Mouse (Mus musculus): ENCODE results near the gene Ethe1.

Ethe1 gene

DNA sequence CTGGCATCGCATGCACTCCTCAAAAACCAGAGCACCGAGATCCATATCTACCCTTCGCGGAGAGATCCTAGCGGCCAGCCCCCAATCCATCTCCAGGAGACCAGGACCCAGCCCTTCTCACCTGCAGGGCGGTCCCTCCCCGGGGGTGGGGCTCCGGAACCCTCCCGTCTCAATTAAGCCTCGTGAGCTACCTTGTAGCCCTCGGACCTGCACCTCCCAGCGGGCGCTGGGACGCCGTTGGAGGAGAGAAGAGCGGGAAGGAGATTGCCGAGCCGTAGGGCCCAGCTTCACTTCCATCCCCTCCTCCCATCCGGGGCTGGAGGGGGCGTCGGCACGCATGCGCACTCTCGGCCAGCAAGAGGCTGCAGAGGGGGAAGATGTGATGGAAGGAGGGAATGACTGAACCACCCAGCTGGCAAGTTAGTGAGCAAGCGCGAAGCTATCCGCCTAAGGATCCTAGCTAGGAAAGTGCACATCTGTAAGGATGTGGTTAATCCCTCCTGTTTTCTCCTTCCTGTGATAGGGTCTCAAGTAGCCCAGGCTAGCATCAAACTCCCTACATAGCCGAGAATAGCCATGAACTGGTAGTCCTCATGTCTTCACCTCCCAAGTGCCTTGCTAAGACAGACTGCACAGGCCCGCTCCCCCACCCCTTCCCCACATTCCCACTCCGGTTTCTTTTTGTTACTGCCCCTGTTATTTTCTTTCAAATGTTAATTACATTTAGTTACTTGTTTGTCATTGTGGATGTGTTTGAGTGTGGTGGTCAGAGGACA is at the start of gene Ethe1, which contains the start of gene Zfp575:
Ethe1 (plus strand) TSS at position 214 of the 776 bp plus-strand sequence.
Zfp575 (minus strand) TSS at position 312 of the 776 bp plus-strand sequence.
- peak; percentile 83 to 87 for DNase-seq (ENCODE audit: low spot score in 2 of 2)

DNA sequence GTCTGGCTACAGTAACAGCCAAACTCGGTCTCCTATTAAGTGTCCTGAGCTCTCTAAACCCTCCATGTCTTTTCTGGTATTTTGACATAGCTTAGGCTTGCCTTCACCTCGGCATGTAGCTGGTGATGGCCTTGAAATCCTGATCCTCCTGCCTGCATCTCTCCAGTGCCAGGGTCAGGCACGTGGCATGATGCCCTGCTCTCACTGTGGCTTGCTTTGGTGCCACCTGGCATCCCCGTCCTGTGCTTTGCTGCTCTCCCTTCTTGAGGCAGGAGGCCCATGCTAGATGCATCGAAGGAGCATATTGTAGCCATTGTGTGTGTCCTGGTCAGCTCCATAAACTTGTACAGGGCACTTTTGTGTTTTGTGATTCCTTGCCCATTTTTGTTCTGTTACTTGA is 49.8 kb upstream of the Ethe1 start:
- DNase-seq (ENCODE audit: low spot score in 2 of 2) = no peak

GRCm38 (mm10) chr7:24538154-24538553 is 49.2 kb upstream of the Ethe1 start:
- peak in 1 of 2 experiments; percentile 40 for DNase-seq (ENCODE audit: low spot score in 2 of 2)

DNA sequence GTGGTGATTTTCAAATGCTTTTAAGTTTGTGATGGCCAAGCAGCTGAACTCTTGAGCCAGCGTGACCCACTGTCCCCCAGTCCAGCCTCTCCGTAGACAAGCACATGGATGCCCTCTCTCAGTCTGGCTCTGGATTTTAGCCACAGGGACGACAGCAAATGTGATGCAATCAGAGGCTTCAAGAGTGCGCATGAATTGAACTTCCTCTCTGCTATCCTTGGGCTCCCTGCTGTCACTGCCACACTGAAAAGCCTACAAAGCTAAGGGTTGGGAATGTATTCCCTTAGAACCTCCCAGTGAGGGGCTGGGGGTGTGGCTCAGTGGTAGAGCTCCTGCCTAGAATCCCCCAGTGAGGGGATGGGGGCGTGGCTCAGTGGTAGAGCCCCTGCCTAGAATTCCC is 48.6 kb upstream of the Ethe1 start:
- DNase-seq (ENCODE audit: low spot score in 2 of 2) = no peak

GRCm38 (mm10) chr7:24539686-24540085 is 47.7 kb upstream of the Ethe1 start:
- no peak for DNase-seq (ENCODE audit: low spot score in 2 of 2)

DNA sequence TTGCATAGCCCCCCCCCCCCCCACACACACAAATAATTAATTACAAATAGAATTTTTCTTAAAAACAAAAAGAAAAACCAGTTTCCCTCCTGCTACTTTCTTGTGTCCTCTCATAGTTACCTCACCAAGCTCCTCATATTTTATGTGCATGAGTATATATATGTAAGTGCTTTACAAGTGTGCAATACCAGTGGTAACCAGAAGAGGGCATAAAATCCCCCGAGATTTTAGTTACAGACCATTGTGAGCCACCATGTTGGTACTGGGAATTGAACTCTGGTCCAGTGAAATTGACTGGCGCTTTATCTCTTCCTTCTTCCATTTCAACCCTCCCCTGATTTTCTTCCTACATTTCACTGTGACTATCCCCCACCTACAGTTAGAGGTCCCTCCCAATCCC is 42.8 kb upstream of the Ethe1 start:
- no peak for DNase-seq (ENCODE audit: low spot score in 2 of 2)

- DNase-seq (ENCODE audit: low spot score in 2 of 2) = no peak
These were observed 41.2 kb upstream of the Ethe1 start, which contains the start of the genes Pinlyp and Xrcc1 for GRCm38 (mm10) chr7:24546068-24546614. Pinlyp (minus strand) TSS chr7:24546118. Xrcc1 (plus strand) TSS chr7:24546289.

DNA sequence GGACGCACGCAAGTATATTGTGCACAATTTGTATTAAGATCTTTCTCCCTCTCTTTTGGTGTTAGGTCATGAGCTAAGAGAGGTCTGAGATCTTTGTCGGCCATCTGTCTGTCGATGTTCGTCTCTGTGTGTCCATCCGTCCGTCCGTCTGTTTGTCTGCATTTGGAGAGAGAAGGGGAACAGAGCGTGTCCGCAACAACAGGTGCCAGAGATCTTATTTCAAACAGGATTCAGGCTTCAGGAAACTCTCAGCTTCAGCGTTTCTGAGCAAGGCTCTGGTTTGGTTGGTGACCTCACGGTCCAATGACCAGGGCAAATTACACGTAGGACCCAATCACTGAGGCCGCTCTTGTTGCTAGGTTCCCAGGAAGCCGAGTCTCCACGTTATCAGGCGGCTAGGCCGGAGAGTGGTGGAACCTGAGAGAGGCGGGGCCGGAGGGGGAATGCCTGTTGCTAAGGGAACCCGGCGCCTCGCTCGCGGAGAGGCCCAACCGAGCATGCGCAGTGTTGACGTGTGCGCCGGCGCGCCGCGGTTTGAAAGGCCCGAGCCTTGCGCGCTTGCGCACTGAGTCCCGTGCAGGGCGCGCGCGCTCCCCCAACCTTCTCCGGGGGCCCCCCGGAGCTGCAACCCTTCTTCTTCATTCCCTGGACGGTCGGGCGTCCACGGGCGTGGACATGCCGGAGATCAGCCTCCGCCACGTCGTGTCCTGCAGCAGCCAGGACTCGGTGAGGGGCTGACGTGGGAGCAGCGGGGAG is 40.5 kb upstream of the Ethe1 start:
- peak; percentile 99 for DNase-seq (ENCODE audit: low spot score in 2 of 2)

DNA sequence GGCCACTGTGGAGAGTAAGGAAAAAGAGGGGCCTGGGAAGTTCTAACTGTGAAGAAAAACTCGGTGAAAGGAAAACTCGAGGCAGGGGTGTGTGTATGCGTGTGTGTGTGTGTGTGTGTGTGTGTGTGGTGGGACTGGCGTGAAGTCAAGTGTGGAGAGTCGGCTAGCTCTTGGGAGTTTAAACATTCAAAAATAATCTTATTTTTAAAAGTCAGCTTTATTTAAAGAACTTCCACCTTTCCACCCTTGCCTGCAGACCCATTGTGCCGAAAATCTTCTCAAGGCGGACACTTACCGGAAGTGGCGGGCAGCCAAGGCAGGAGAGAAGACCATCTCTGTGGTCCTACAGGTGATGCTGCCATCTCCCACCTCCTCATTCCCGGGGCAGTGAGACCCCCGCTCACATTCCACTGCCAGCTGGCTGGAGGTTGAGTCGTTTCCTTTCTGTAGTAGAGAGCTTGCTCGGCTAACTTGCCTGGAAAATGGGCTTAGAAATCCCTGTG is 39.8 kb upstream of the Ethe1 start:
- no peak for DNase-seq (ENCODE audit: low spot score in 2 of 2)

DNA sequence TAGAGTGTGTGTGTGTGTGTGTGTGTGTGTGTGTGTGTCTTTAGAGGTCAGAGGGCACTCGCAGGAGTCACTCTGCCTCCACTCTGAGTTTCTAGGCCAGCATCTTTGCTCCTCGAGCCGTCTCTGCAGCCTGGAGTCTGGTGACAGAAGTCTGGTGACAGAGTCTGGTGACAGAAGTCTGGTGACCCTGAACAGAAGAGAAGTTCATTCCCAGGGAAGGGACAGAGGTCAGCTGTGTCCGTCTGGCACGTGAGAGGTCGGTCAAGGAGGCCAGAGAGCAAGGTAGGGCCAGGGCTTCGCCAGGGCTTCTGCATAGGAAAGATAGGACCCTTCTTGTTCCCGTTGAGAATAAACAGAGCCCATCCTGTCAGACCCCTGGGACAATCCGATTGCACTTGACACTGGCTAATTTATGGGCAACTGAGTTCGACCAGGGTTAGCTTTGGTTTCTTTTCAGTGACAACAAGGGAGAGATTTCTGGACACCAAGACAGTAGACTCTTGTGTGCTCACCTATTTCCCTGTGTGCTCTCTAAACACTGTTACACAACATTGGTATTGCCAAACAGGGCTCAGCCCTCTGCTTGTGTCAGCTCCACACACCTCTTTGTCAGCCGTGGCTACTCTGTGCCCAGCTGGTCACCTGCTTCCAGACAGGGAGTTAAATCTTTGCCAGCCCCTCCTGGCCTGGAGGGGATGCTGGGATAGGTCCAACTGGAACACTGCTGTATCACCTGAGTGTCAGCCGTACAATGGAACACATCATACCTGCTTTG is 35.2 kb upstream of the Ethe1 start:
- no peak for DNase-seq (ENCODE audit: low spot score in 2 of 2)

DNA sequence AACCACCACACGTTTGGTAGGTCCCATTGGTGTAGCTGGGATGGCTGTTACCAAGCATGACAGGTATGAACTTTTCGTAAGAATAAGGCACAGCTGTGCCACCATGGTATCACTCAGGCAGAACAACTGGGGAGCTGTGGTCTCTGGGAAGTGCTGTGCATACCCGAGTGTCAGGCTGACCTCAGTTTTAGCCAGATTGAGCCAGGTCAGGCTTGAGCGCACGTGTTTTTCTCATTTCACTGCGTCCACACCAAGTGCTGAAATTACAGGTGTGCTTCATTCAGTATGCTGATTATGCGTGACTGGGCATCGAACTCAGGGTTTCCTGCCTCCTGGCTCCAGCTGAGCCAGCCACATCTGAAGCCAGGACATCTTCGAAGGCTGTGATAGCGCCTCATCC is 31.6 kb upstream of the Ethe1 start:
- no peak for DNase-seq (ENCODE audit: low spot score in 2 of 2)

GRCm38 (mm10) chr7:24561450-24561849 is 25.9 kb upstream of the Ethe1 start:
- no peak for DNase-seq (ENCODE audit: low spot score in 2 of 2)

DNA sequence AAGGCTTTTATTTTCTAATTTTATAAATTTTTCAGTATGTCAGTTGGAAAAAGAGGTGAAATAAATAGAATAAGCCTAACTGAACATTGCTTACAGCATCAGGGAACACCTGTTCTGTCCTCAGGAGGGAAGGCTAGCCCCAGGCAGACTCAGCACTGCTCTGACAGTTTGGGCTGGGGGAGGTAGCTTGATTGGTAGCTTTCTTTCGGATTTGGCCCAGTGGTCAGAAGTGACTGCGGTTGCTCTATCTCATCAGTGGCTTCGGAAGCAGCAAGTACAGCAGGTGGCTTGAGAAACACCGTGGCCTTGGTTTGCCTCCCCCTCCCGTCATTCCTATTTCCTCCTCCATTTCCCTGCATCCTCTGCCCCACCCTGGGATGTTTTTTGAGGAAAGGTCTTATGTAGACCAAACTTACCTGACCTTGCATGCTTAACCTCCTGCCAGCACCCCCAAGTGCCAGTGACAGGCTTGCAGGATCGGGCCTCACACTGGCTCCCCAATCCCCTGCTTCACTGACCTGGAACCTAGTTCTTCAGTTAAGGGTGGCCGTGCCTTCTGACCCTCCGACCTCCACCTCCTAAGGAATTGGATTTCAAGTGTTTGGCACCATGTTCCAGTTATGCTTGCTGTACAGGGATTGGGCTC is 24.0 kb upstream of the Ethe1 start:
- DNase-seq (ENCODE audit: low spot score in 2 of 2) = no peak

DNA sequence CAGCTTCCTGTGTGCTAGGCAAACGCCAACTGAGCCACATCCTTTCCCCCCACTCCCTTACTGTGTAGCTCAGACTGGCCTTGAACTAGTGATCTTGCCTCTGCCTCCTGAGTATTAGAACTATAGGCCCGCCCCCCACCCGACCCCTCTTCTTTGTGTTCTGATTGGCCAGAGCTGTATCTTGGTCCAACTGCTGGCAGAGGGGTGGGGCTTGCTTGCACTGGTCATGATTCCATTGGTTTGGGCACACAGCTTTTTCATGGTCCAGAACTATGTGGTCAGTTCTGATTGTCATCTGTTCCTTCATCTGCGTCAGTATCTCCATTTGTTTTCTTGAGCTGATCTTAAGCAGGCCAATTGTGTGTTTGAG is 23.5 kb upstream of the Ethe1 start:
- no peak for DNase-seq (ENCODE audit: low spot score in 2 of 2)

DNA sequence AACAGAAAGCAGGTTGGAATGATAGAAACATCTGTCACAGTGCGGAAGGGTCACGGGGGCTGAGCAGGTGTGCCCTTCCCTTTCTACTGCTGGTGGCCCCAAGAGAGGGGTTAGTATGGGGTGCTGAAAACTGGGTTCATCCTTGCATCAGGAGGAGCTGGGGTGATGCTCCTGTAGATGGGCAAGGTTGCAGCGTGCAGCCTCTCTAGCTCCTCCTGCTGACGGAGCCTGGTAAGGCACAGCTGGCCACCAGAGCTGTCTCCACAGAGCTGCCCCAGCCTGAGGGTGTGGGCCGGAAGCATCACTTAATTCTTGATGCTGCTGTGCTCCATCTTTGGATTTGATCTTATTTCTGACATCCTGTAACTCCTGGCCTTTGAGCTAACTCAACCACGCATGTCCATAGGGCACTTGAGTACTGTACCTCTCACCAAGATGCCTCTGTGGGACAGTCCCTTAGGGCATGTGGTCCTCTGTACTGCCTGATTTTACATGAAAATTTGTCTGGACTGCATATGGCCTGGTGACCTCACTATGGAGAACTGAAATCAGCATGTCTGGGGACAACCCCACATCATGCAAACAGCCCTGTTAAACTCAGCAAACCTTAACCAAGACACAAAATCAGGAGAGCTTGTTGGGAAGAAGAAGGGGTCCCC is 22.6 kb upstream of the Ethe1 start:
- DNase-seq (ENCODE audit: low spot score in 2 of 2) = peak; percentile 67 to 75

- DNase-seq (ENCODE audit: low spot score in 2 of 2) = no peak
These were observed 21.7 kb upstream of the Ethe1 start for GRCm38 (mm10) chr7:24565627-24566026.

DNA sequence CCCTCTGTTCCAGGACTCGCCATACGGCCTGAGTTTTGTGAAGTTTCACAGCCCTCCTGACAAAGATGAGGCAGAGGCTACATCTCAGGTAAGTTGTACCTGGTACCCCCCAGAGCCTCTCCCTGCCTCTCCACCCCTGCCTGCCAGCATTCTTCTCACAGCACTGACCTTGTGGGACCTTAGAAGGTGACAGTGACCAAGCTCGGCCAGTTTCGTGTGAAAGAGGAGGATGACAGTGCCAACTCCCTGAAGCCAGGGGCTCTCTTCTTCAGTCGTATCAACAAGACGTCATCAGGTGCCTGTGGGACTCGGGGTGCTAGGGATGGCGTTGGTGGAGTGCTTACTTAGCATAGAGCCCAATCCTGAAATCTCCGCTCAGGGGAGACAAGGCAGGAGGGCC is 21.1 kb upstream of the Ethe1 start:
- no peak for DNase-seq (ENCODE audit: low spot score in 2 of 2)

GRCm38 (mm10) chr7:24568512-24568911 is 18.8 kb upstream of the Ethe1 start:
- no peak for DNase-seq (ENCODE audit: low spot score in 2 of 2)

DNA sequence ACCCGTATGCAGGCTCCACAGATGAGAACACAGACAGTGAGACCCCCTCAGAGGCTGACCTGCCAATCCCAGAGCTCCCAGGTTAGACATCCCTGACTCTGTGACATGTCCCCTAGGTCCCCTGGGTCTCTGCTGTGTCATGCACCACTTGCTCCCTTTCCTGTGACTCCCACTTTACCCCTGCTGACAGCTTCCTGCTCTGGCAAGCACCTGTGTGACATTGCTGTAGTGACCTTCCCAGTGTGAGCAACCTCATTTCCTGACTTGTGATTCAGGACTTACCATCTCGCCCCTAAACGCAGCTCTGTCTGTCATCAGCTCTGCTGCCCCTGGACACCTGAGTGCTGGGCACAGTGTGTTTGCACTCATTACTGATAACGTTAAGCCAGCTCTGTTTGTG is 16.3 kb upstream of the Ethe1 start:
- DNase-seq (ENCODE audit: low spot score in 2 of 2) = no peak

GRCm38 (mm10) chr7:24572455-24572854 is 14.9 kb upstream of the Ethe1 start:
- DNase-seq (ENCODE audit: low spot score in 2 of 2) = no peak

Measured in right cerebral cortex, adult 2 months (tissue).